Mouse (Mus musculus) lung, postnatal 14 days (tissue): ENCODE data around the gene P3h2.
A peak's percentile ranks its signal among the peaks of the same experiment; 100 is the strongest.

Experiments used
- DNase-seq: peaks from one replicate; pipeline ENCODE4 v3.0.0; 2021

The P3h2 gene

GRCm38 (mm10) chr16:25971285-25971684 lies 134.3 kb downstream of the P3h2 start:
- no peak for DNase-seq

DNA sequence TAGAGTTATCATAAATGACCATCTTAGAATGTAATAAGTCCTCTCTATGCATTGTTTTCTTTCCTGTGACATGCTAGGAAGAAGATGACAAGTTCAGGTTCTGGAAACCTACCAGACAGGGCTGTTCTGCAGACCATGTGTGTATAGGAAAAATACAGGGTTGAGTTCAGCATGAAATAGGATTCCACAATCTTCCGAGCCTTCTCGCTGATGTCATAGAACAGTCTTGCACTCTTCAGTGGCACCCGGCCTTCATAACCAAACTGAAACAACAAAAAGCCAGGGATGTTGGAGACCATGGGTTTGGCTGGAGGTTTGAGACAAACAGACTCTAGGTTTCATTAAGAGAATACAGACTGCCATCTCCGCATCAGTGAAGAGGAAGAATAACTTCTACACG lies 134.9 kb downstream of the P3h2 start:
- no peak for DNase-seq

GRCm38 (mm10) chr16:25970193-25970592 lies 135.4 kb downstream of the P3h2 start:
- no peak for DNase-seq

- DNase-seq, result peak; percentile 82
Measured at GRCm38 (mm10) chr16:25967297-25967696, 138.3 kb downstream of the P3h2 start.

GRCm38 (mm10) chr16:25963856-25964255 lies 141.7 kb downstream of the P3h2 start:
- DNase-seq, result peak; percentile 75

DNA sequence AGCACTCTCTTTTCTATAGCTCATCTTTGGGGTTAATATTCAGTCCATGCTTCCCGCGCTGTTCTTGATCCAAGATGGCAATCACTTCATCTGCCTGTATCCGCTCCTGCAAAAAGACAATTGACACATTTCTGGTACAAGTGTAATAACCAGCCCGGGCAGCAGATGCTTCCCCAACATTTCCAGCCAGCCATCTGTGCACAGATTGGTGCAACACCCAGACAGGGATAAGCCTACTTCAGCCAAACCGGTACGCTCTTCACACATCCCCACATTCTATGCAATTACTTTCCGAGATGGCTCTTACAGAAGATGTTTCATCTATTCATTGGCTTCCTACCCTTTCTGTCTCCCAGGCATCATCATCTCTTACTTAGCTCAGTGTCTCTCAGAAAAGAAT lies 145.2 kb downstream of the P3h2 start:
- no peak for DNase-seq

DNA sequence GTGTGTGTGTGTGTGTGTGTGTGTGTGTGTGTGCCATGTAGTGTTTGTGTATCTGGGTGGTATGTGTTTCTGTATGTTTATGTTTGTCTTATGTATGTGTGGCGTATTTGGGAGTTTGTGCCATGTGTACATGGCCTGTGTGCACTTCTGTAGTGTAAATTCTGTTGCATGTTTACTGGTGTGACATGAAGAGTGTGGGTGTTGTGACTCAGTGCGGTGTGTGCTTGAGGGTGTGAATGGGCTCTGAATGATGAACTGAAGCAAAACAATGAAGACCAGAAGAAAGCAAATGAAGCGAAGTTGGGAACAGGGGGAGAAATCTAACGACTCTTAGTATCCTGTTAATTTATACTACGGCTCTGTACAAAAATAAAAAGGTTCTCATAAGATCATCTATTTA lies 145.7 kb downstream of the P3h2 start:
- DNase-seq, result no peak

DNA sequence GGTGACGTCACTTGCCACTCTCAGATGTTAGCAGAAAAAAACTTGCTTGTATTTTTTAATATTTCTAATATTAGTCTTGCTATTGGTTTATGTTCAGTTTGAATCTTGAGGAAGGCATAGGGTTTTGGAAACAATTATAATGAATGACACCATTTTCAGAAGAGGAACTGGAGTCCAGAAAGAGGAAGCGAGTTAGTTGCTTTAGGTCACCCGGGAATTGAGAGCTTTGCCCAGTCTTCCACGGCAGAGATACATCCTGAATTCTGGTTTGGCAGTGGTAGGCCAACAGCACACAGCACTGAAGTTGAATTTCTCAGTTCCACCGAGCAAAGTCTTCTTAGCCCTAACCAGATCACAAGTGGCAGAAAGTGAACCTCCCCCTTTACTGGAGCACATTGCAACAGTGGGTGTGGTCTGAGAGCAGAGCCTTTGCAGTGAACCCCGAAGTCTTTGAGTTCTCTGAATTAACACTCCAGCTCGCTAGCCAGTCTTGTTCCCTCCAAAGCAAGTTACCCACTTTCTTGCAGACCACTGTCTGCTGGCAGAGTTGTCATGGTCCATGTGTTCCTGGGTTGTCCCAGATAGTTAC lies 146.8 kb downstream of the P3h2 start:
- no peak for DNase-seq

GRCm38 (mm10) chr16:25958213-25958612 lies 147.4 kb downstream of the P3h2 start:
- no peak for DNase-seq

DNA sequence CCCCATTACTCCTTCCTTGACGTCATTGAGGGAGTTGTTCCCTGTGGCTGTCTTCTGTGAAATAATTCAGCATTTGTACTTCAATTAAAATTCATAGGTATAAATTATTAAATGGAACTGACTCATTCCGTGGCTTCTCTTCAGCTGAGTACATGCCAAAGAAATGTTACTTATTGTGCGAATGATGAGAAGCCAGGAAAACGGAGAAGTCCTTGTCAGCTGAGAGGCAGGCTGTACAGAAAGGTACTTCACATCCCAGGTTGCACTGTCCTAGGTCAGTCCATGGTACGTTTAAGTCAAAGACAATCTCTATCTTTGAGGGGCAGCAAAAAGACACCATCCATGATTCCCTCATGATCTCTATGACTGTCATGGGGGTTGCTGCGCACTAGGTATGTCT lies 148.8 kb downstream of the P3h2 start:
- no peak for DNase-seq

DNA sequence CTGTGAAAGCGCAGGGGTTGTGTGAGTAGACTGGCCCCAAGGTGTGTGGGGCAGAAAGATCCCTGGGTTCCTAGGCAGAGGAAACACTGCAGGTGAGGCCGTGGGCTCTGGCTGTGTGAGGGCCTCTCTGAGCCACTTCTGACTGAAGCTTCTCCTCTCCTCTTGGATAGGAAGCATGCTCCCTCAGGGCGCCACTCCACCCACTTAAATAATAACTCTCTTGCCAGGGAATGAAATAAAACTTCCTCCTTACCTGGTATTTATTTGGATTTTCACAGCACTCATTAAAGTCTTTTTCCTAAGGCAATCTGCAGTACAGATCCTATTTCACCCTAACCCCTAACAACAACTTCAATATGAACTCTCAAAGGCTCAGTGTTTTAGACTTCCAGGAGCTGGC lies 151.0 kb downstream of the P3h2 start:
- DNase-seq, result no peak

DNA sequence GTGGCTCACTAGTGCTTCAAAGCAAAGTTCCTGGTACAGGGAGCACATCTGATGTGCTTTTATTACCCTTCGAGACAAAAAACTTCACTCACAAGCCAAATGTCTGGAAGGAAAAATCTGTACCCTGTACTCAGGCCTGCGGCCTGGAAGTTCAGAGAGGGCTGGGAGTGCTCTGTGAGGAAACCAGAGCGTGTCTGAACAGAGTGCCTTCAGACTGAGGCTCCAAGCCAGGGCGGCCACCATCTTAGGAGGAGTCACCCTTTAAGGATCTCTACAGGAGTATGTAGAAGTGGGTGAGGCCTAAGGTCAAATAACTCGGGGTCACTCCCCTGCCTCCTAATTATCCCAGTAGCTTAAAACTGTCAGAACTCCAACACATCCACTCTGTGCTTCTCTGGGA lies 152.2 kb downstream of the P3h2 start:
- no peak for DNase-seq

DNA sequence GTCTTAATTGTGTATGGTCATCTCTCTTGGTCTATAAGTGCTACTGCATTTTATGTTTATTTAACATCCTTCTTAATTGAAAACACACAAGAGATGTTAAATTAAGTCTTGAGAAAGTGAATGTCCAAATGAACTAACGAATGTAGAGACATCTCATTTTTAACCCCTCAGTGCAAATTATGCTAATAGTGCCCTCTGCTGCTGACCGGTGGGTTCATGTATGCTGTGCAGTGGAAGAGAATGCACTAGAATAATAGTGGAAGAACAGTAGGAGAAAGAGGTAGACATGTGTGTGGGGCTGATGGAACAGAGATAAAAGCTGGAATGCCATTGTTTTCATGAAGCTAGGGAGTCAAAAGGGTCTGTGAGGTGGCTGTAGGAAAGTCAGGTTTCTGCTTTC lies 153.6 kb downstream of the P3h2 start:
- peak; percentile 32 for DNase-seq

DNA sequence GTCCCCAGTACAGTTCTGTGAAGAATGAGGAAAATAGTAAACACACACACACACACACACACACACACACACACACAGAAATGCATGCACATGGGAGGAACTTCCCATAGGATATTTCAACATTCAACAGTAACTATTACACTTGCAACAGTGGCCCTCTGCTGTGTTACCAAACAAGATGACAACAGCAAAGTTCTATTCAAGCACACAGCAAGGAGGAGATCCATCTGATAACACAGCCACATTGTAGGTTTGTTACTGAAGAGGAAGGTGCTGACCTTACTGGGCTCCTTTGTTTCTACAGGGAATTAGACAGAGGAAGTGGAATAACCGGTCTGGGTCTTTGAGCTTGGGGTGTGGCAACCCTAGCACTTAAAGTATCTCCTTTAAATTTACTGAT lies 157.5 kb downstream of the P3h2 start:
- DNase-seq, result no peak

DNA sequence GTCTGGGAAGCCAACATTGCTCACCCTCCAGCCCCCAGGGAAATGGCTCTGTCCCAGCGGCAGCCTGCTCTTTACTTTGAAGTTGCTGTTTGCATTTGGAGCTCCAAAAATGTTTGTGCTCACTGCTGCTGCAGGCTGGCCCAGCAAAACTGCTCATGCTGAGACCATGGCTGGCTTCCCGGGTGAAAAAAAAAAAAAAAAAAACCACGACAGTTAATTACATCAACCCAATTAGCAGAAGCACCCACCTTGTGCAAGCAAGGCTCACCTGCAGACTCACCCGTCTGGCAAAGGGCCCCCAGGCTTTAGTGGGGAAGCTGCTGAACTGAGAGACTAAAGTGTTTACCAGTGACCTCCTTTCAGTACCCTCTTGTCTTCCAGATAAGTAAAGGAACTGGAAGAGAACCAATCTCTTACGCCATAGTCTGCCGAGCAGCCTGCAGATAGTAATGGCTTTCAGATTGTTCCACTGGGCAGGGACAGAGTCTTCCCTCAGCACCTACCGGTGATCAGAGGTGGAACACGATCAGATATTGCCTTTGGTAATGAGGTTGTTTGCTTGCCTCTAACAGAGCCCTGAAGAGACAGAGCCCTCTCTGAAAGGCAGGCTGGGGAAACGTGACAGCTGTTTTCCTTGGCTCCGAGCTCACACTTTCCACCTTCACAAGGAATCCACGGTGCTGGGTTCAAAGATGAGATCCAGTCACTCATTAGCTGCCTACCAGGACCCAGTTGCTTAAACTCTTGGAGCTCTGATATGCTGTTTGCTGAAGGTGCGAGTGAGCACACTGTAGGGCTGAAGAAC lies 160.2 kb downstream of the P3h2 start:
- peak; percentile 51 for DNase-seq

- no peak for DNase-seq
Measured at GRCm38 (mm10) chr16:25942261-25942660, 163.3 kb downstream of the P3h2 start.

- DNase-seq, result no peak
Measured at GRCm38 (mm10) chr16:25934181-25934580, 171.4 kb downstream of the P3h2 start.

DNA sequence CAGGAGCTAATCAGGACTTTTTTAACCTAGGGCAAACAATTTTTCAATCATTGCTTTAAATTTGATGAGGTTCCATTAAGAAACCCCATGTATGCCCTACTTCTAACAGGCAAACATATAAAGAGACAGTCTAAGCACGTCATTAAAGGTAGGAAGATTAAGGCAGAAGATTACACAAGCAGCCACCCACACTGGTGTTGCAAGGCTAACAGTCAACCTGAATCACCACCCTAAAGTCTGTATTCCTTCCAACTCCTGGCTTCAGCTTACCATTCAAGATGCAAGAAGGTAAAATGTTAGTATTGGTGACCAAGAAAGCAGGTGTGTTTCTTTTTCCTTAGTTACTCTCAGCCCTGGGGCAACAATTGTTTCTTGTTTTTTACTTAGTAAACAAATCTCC lies 193.4 kb downstream of the P3h2 start:
- no peak for DNase-seq
